Mouse (Mus musculus) embryo, embryonic 10.5 days (tissue): ENCODE data around the gene Slc22a23.

Experiments
- DNase-seq: peaks from one replicate; pipeline ENCODE4 v3.0.0-alpha.2; 2015; ENCODE audit warnings: low spot score

Slc22a23 gene

GRCm38 (mm10) chr13:34269376-34269991, 75.5 kb downstream of the Slc22a23 start:
- no peak for DNase-seq

GRCm38 (mm10) chr13:34266942-34267660, 77.9 kb downstream of the Slc22a23 start:
- DNase-seq, result no peak

DNA sequence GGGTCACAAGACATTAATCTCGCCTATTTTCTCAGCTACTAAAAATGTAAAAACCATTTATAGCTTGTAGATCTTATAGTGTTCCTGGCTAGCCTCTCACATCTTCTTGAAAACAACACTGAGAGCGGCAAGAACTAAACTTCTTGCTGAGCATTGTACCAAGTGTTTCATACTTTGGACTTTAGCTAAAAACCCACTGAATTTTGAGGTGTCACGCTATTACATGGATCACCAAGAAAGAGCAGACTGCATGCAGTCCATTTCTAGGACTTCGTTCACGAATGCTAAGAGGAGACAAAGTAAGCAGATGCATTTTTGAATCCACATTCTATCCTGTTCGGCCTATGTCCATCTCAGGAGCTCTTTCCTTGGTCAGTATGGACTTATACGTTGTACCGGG, 78.9 kb downstream of the Slc22a23 start:
- DNase-seq, result no peak

DNA sequence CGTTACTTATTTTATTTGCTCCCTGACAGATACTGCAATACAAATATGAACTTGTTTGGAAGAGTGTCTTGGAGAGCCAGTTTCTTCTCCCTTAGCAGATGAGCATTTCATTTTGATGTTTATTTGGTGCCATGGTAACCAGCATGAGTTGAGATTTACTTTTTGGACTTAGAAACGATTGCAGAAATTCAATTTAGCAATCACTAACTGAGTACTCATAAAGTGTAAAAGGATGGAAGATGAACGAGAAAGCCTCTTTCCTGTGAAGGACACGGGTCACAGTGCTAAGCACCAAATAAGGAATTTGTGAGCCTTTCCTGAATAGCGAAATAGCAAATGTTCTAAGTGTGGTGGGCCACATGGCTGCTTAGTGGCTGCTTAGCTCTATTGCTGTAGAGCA, 79.4 kb downstream of the Slc22a23 start:
- DNase-seq, result no peak

GRCm38 (mm10) chr13:34265022-34265565, 79.9 kb downstream of the Slc22a23 start:
- DNase-seq, result no peak

GRCm38 (mm10) chr13:34264508-34264907, 80.5 kb downstream of the Slc22a23 start:
- DNase-seq, result no peak

GRCm38 (mm10) chr13:34258765-34259164, 86.2 kb downstream of the Slc22a23 start:
- no peak for DNase-seq

- DNase-seq, result no peak
Measured at GRCm38 (mm10) chr13:34257177-34257576, 87.8 kb downstream of the Slc22a23 start.

GRCm38 (mm10) chr13:34256676-34257075, 88.3 kb downstream of the Slc22a23 start:
- DNase-seq, result no peak

DNA sequence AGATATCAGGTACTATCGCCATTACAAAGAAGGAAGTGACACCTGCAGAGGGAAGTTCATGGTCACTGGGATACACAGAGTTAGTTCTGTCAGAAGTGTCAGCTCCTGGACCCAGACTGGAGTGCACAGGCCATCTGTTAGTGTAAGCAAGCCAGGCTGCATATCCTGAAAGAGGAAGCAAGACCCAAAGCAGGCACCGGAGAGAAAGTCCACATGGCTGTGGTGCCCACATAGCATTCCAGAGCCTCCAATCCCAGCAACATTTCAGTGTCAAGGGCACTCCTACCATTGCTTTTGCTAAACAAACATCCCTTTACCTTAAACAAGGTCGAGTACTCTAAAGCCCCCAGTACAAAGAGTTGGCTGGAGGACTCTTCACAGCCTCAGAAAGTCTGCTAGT, 89.7 kb downstream of the Slc22a23 start:
- no peak for DNase-seq

DNA sequence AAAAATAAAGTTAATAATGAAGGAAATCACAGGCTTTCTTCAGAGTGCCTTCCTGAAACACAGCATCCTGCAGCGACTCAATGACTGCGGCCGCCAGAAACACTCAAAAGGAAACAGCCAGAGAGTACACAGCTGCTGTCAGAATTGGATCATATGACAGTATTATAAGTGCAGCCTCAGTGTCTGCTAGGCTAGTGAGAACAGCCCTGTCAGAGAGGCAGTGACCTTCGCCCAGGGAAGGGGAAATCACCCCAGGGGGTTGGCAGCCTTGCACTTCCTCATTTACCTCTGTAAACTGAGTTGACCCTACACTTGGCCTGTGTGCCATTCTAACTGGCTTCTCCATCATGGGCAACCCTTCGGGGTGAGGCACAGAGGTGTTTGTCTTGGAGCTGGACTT, 90.3 kb downstream of the Slc22a23 start:
- peak; percentile 24 for DNase-seq

GRCm38 (mm10) chr13:34253736-34254135, 91.2 kb downstream of the Slc22a23 start:
- no peak for DNase-seq

DNA sequence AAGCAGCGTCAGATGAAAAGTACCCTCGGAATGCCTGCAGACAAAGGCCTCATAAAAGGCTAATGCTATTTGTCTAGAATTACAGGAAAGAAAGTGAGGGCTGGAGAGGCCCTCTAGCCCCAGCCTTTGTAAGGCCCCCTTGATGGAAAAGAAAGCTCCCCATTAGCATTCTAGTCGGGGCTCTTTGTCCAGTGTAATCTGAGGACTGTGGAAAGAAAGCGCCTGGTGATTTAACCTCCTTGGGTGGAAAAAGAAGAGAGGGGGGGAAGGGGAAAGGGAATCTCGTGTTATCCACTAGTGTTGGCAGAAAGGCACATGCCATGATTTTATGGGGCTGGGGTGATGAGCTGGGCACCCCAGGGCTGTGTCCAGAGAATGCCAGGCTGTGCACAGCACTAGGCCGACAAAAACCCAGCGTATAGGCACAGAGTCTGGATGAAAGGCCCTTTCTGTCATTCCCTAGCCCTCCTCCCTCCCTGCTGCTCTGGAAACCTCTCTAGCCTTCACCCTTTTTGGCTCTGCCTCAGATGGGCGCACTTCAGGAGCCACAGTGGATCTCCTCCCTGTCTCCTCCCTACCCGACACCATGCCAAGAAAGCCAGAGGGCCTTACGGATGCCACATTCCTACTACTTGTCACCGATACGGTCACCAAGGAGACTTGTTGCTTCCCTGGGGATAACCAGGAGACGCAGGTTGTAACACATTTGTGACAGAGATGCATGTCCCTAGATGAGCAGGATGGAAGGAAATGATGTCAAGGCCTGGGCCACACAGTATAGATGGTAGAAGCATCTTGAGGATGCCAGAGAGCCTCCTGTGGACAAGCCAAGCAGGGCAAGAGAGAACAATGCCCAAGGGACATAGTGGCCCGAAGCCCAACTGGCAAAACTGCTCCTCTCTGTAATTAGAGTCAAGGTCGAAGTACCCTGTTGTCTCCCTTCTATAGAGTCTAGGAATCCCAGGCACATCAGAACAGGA, 95.8 kb downstream of the Slc22a23 start:
- DNase-seq, result peak; percentile 86

GRCm38 (mm10) chr13:34248107-34248506, 96.9 kb downstream of the Slc22a23 start:
- peak; percentile 56 for DNase-seq

- DNase-seq, result no peak
Measured at GRCm38 (mm10) chr13:34246821-34247220, 98.2 kb downstream of the Slc22a23 start.

DNA sequence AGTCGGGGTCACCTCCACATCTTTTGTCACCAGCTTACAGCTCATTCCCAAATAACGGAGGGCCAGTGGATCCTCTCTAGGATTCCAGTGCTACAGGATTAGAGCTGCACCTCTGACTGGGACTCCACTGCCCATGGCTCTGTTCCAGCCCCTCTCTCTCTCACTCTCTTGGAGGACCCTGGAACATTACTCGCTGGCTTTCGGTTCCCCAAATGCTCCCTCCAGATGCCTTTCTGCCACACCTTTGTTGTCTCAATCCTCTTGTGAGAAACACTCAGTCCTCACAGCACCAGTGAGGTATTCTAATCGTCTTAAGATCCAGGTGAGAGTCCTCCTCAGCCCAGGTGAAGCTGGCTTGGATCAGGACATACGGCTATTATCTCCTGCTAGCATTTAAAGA, 99.8 kb downstream of the Slc22a23 start:
- DNase-seq, result no peak

- DNase-seq, result peak; percentile 23
Measured at GRCm38 (mm10) chr13:34244186-34244585, 100.8 kb downstream of the Slc22a23 start.

DNA sequence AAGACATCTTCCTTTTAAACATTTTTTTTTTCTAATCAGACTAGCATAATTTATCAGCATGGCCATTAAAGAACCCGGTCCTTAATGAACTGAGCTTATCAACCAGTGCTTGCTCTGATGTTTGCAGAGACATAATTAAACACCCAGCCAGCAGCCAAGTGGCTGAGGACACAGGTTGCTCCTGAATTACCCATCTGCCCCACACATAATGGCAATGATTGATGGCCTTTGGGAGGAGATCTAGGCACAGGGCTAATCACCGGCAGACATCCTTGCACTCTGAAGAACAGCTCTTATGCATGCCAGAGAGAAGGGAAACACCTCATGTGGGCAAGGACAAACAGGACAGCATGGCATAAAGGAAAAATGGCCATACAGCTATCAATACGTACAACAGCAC, 102.8 kb downstream of the Slc22a23 start:
- peak; percentile 50 for DNase-seq

DNA sequence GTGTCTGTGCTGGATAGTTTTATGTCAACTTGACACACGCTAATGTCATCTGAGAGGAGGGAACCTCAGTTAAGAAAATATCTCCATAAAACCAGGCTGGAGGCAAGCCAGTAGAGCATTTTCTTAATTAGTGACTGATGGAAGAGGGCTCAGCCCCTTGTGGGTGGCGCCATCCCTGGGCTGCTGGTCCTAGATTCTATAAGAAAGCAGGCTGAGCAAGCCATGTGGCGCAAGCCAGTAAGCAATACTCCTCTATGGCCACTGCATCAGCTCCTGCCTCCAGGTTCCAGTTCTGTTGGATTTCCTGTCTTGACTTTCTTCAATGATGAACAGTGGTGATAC, 104.9 kb downstream of the Slc22a23 start:
- peak; percentile 26 for DNase-seq

DNA sequence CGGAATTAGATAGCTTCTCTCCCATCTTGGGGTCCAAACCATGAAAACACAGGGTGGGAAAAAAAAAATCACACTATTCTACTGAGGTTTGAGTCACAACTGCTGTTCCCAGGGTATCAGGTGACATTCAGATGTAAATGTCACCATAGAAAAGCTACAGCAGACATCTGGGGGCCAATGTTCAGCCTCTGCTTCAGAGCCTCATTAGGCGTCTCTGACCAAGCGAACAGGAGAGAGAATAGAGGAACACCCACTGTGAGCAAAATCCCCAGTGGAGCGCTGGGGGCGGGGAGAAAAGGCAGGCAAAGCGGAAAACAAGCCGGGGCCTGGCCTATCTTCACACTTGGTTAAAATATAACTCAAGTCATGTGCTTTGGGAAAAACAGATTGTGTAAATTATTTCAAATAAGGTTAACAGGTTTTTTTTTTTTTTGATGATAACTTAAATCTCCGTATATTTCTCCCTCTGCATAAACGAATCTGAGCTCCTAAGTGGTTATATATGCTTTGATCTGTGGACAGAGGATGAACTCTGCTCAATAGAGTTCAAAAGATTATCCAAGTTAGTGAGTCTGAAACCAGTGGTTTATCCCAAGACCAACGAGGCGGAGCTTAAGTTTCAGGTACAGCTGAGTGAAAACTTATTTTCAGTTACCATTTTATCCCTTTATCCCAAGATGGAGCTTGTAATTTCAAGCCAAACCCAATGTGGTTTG, 105.5 kb downstream of the Slc22a23 start:
- peak; percentile 76 for DNase-seq

GRCm38 (mm10) chr13:34238646-34239290, 106.2 kb downstream of the Slc22a23 start:
- peak; percentile 59 for DNase-seq
